Mouse (Mus musculus): ENCODE results near the gene Sesn2.

The Sesn2 gene

DNA sequence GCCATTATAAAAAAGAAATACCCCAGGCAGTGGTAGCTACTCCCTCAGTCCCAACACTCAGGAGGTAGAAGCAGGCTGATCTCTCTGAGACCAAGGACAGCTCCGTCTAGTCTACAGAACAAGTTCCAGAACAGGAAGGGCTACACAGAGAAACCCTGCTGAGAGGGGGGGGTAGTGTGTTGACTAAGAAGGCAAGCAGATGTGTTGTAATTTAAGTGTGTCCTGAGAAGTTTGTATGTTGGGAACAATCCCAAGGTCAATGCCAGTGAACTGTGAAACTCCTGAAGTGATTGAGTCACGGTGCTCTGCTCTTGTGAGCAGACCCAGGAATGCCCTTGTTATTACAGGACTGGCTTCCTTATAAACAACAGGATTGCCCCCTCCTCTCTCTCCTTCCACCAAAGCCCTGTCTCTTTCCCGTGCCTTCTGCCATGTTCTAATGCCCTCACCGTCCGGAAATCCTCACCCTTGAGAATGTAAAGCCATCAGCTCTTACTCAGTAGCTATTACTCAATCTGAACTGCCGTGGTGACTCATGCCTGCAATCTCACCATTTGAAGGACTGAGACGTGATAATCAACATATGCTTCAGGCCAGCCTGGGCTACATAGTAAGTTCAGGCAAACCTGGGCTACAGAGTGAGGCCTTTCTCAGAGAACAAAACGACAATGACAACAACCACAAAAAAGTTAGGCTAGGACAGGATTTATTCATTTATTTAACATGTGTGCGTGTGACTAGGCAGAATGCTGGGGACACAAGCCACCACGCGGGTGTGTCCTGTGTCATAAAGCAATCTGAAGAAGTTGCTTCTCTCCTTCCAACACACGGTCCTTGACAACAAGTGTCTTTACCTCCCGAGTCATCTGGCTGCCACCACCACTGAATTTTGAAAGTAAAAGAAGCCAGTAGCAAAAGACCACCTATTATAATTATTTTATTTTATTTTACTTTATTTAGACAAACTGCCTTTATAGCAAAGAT, 34.1 kb downstream of the Sesn2 start:
- no peak for DNase-seq

DNA sequence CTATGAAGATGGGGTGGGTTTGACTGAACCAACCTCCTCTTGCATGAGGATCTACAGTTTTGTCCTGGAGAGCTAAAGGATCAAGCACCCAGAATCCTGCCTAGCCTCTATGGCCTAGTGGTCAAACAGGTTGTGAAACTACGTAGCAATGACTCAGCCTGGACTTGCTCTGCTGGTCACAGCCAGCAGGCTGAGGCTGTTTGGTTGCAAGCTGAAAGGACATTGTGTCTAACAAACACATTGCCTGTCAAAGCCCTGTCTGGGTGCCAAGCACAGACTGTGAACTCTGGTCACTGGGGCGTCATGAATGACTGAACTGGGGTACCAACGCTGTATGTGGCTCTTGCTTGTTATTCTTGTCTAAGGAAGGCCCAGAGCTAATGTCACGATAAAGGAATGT, 35.7 kb downstream of the Sesn2 start:
- peak; percentile 39 to 42 for DNase-seq

DNA sequence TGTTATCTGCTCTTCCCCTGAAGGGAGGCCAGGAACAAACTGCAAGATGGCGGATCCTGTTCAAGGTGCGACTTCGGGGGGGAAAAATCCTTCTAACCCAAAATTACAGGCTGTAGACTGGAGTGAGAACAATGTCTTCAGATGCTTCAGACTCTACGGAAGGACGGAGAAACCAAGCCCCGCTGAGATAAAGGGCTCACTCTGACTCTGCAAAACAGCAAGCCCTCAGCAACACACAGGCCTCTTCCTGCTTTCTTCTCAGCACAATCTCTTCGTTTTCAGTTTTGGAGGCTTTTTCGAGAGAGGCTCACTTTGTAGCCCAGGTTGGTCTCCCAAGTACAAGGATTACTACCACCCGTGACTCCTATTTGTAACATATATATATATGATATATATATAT, 36.9 kb downstream of the Sesn2 start:
- DNase-seq, result no peak

DNA sequence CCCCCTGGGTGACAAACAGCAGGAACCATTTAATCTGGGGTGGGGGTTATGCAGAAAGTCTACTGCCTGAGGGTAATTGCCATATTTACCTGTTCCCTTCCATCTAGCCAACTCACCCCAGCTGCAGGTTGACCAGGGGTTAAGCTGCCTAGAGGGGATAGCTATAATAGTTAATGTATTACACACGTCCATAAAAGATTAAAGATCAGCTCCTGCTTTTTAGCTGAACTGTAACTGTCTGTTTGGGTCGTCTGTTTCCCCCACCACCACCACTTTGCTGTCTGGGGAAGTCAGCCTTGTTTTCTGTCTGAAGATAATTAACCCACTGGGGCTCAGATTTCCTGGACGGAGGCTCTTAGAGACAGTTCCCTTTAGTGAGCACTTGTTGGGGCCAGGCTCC, 40.4 kb downstream of the Sesn2 start:
- no peak for DNase-seq

DNA sequence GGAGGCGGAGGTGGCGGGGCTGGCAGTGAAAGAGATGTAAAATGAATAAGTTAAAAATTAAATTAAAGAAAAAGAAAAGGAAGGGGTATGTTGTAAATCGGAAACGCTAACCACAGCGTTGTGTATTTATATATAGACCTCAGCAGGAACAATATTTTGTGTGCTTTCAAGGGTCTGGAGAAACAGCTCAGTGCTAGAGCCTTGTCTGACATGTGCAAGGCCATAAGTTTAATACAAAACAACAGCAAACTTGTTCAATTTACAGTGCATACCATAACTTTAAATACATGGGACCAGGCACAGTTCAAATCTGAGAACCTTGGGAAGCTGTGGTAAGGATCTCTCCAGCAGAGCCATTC, 46.1 kb downstream of the Sesn2 start:
- no peak for DNase-seq

DNA sequence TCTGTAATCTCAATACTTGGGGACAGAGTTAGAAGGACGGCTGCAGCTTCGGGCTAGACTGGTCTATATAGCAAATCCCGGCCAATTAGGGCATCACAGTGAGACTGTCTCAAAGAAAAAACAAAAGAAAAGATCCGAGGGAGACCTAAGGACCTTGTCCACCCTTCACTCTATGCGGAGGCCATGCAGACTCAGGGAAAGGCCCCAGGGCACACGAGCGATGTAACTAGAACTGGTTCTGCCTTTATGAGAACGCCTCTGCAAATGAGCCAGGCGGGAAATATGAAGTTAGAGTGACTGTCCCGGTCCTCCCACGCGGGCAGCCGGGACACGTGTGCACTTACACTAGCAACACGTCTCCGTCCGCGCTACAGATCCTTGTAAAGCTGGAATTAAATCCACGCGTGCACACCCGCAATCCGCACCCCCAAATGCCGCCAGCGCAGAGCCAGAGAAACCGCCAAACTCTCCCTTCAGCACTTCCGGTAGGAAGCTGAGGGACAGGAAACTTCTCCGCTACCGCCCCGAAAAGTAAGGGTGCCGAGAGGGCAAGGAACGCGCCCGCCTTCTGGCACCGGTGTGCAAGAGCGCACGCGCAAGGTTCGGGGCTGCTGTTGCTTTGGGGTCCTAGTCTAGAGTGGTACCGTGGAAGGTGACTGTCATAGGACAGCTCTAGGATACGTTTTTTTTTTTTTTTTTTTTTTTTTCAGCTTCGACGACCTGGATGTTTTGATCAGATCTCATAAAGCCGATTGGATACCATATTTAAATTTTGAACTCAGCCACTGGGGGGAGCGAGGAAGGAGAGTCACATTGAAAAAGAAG, 46.7 kb downstream of the Sesn2 start, which contains the start of gene Med18:
Gene Med18 (minus strand): TSS at position 492 of the 825 bp plus-strand sequence.
- DNase-seq, result peak; percentile 93 to 95

DNA sequence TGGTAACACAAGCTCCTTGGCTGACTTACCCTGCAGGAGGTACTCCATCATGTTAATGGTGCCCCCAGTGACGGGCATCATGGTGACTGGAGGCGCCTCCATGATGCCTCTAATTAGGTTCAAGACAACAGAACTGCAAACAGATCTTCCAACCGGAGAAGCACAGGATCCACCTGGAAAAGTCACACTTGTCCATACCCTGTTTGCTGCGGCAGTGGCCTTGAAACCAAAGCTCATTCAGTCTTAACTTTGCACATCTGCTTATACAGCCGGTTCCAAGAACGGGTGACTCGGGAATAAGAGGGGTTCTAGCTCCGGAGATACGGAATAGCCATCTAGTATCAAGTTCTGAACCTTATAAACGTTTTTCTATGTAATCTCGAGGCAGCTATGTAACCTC, 47.5 kb downstream of the Sesn2 start:
- no peak for DNase-seq

DNA sequence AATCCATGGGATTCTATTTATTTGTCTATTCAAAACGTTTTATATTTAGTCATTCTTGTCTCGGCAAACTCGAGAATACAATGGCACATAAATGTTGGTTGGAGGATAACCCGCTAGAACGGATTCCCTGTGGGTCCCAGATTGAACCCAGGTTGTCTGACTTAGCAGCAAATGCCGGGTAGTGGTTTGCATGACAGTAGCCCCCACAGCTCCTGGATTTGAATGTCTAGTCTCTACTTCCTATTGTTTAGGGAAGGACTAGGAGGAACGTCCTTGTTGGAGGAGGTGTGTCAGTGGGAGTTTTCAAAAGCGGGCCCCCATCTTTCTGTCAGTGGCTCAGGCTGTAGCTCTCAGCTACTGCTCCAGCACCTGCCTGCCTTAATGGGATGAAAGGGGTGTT, 50.1 kb downstream of the Sesn2 start:
- DNase-seq, result no peak

DNA sequence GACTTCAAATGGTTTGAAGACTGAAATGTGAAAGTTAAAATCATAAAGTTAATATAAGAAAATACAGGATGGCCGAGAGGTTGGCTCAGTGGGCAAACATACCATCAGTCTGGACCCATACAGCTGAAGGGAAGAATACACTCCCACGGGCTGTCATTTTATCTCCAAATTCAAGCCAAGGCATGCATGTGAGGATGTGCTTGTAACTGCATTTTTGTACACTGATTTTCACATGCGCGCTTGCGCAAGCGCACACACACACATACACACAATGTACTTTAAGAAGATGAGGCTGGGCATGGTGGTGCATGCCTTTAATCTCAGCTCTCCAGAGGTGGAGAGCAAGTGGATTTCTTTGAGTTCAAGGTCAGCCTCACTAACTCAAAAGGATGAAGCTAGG, 54.7 kb downstream of the Sesn2 start:
- DNase-seq, result no peak

DNA sequence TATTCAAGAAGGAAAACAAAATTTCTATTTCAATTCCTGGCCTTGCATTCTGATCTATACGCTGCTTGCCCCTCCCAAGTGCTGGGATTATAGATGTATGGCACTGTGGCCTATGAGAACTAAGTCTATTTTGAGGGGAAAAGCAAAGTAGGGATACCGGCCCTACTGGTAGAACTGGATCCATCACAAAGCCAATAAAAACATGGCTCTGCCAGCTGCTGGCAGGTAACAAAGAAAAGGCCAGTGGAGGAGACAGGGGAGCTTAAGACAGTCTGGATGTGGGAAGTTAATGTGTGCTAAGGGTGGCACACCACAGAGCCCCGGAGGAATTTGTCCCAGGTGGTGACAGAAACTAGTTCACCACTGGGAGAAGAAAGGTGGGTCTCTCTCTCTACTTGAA, 55.2 kb downstream of the Sesn2 start:
- DNase-seq, result no peak

DNA sequence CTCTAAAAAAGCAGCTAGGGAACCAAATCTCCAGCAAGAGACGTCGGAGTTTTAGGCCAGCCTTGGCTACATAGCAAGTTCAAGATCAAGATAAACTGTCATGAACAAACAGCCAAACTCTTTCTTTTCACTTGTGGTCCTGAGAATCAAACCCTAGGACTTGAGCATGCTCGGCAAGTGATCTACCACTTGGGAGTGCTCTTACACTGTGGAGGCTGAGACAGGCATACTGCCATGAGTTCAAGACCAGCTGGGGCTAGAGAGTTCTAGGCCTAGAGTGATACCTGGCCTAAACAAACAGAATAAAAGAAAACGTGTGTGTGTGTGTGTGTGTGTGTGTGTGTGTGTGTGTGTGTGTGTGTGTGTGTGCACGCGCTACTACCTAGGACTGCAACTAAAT, 56.1 kb downstream of the Sesn2 start:
- no peak for DNase-seq

DNA sequence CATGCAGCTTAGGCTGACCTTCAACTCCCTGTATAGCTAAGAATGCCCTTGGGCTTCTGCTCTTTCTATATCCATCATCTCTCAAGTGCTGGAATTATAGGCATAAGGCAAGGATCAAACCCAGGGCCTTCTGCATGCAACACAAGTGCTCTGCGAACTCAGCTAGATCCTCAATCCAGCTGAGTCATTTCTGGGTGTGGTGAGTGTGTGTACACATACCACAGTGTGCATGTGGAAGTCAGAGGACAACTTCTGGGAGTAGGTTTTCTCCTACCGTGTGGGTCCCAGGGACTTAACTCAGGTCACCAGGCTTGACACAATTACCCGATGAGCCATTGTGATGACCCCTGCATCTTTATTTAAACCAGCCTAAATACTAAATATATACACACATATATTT, 60.5 kb downstream of the Sesn2 start:
- DNase-seq, result no peak

DNA sequence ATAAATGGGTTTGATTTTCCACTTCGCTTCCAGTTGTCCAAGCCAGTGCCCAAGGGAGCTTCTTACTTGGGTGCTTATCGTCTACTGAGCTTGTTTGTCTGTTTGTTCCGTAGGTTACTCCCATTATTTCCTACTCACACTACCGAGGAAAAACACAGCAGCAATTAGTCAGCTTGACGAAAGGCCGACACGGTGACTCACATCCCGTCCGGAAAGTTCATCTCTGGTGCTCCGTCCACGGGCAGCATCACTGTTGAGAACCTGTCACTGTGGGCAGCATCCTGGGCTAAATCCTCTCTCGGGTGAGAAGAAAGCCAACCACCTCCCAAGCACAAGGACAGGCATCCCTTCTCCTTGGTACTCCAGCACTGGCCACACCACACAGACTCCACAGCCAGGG, 64.2 kb downstream of the Sesn2 start:
- DNase-seq, result no peak

DNA sequence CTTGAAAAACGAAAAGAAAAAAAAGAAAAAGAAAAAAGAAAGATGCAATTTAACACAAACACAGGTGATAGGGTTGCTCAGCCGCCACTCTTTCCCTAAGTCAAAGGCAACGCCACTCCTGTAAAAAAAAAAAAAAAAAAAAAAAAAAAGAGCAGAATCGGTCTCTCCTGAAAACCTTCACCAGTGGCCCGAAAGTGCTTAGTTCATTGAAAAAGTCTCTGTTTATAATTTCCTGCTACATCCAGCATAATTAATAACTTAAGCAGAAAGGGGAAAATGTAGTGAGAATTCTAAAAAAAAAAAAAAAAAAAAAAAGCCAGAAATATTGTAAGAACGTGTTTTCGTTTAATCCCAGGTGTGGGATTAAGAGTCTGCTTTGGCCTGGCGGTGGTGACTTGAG, 65.8 kb downstream of the Sesn2 start:
- DNase-seq, result no peak
